Mouse (Mus musculus): ENCODE data around the gene Vps13d. TPM values are rescaled to one million over a fixed set of nuclear protein-coding genes. Genes with fewer than 3 reads are reported as not detected.

The Vps13d gene
- polyA plus RNA-seq, 1 experiment = 23.5 TPM

DNA sequence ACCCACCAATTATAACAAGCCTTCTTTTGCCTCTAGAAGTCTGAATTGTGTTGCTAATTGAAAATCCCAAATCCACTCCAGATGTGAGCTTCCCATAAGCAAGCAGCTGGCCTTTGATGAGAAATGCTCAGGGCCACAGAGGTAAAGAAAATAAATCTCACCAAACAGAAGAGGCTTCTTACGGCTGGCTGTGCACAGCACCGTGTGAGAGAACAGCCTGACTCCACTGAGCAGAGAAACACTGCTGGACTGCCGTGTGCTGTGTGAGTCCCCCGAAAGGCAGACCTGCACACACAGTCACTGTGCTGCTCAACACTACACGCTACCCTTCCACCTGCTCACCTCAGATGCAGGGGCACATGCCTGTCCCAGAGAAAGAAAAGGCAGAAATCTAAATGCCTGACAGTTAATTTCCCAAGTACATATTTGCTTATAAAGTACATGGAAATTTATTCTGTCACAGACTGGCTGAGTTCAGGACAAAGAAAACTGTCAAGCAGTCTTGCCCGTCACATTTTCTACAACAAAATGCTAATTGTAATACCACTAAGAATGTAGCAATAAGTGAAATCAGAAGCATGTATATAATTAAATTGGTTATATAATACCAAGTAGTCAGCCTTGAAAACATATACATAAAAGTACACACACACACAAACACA, 127.7 kb downstream of the Vps13d start:
- H3K36me3 ChIP-seq (ENCODE audit: control insufficient read depth, insufficient read depth, low read length) = peaks cover 71% of the 10 kb centered on the region
- H3K27me3 ChIP-seq (ENCODE audit: control insufficient read depth, insufficient read depth, low read length) = no peaks in the 10 kb centered on the region
- no peaks in the 10 kb centered on the region for H3K4me1 ChIP-seq (replicated peaks; ENCODE audit: control insufficient read depth, insufficient read depth, low read length)
- H3K27ac ChIP-seq (ENCODE audit: control insufficient read depth, insufficient read depth, low read length) = no peak overlapping the region
- no peak for DNase-seq
- no peak overlapping the region for H3K4me3 ChIP-seq (ENCODE audit: control insufficient read depth, insufficient read depth, low read length)
- 98% methylated on average over 6 of the region's 6 CpGs for WGBS
- TF ChIP-seq POLR2A (IDR thresholded peaks at IDR 0.05; ENCODE audit: control insufficient read depth, extremely low read depth, insufficient read depth, low read length, poor library complexity) (no peak), CTCF (IDR thresholded peaks at IDR 0.05; ENCODE audit: borderline replicate concordance, control insufficient read depth, extremely low read depth, insufficient read depth, low read length, poor library complexity) (no peak)

DNA sequence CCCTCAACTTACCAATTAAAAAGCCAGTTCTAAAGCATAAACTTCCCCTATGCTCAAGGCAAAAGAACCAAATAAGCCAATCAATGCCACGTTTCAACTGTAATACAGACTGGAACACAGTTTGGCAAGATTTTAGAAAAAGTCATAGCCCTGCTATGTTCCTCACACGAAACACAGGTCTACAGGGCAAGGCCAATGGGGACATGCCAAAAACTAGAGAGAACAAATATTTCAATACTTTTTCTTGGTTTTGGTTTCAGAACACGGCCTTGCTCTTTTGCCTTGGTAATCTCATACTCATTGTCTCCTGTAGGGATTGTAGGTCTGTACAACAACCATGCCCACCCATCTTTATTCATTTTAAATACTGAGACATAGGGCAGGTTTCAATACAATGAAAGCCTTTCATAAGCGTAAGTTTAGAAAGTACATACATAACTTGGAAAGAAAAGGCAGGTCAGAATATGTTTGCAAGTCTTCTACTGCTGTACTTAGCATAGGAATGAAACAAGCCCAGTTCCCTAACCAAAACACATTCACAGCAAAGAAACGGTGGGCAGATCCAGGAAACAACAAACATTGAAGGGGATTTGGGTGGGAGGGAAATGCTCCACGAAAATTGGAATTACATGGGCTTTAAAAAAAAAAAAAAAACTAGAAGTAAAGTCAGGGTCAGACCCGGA, 128.3 kb downstream of the Vps13d start:
- no peaks in the 10 kb centered on the region for H3K4me1 ChIP-seq (replicated peaks; ENCODE audit: control insufficient read depth, insufficient read depth, low read length)
- no peak overlapping the region for H3K27ac ChIP-seq (ENCODE audit: control insufficient read depth, insufficient read depth, low read length)
- 95% methylated on average over 7 of the region's 7 CpGs for WGBS
- no peak for DNase-seq
- peaks cover 71% of the 10 kb centered on the region for H3K36me3 ChIP-seq (ENCODE audit: control insufficient read depth, insufficient read depth, low read length)
- no peak overlapping the region for H3K4me3 ChIP-seq (ENCODE audit: control insufficient read depth, insufficient read depth, low read length)
- TF ChIP-seq POLR2A (IDR thresholded peaks at IDR 0.05; ENCODE audit: control insufficient read depth, extremely low read depth, insufficient read depth, low read length, poor library complexity) = no peak
- no peak for TF ChIP-seq CTCF (IDR thresholded peaks at IDR 0.05; ENCODE audit: borderline replicate concordance, control insufficient read depth, extremely low read depth, insufficient read depth, low read length, poor library complexity)
- no peaks in the 10 kb centered on the region for H3K27me3 ChIP-seq (ENCODE audit: control insufficient read depth, insufficient read depth, low read length)

DNA sequence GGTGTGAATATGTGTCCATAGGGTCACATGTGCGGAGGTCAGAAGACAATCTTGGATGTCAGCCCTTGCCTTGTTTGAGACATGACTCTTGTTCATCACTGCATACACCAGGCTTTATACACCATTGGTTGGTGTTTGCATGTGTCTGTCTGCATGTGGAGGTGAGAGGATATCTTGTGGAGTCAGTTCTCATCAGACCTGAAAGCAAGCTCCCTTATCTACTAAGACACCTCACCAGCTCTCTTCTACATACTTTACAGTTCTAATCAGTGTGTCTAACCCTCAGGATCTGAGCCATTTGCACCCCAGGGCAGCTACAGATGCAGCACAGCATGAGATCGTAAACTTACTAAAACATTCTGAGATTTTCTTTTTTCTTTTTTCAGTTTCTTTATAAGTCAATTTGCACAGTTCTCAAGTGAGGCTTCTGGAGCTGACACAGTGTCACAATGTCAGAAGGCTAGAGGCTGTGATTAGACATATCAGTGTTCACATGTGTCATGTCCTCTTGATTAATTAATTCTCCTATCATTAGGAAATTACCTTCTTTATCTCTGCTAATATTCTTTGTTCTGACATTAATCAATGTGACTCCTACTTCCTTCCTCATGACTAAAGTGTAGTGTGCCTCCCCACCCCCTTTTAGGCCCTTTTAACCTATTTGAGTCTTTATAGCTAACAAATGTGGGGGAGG, 135.9 kb downstream of the Vps13d start:
- H3K27me3 ChIP-seq (ENCODE audit: control insufficient read depth, insufficient read depth, low read length) = no peaks in the 10 kb centered on the region
- peaks cover 54% of the 10 kb centered on the region for H3K36me3 ChIP-seq (ENCODE audit: control insufficient read depth, insufficient read depth, low read length)
- H3K4me3 ChIP-seq (ENCODE audit: control insufficient read depth, insufficient read depth, low read length) = no peak overlapping the region
- H3K4me1 ChIP-seq (replicated peaks; ENCODE audit: control insufficient read depth, insufficient read depth, low read length) = no peaks in the 10 kb centered on the region
- TF ChIP-seq CTCF (IDR thresholded peaks at IDR 0.05; ENCODE audit: borderline replicate concordance, control insufficient read depth, extremely low read depth, insufficient read depth, low read length, poor library complexity) = no peak
- TF ChIP-seq POLR2A (IDR thresholded peaks at IDR 0.05; ENCODE audit: control insufficient read depth, extremely low read depth, insufficient read depth, low read length, poor library complexity) = no peak
- 98% methylated on average over 2 of the region's 2 CpGs for WGBS
- no peak for DNase-seq
- no peak overlapping the region for H3K27ac ChIP-seq (ENCODE audit: control insufficient read depth, insufficient read depth, low read length)

DNA sequence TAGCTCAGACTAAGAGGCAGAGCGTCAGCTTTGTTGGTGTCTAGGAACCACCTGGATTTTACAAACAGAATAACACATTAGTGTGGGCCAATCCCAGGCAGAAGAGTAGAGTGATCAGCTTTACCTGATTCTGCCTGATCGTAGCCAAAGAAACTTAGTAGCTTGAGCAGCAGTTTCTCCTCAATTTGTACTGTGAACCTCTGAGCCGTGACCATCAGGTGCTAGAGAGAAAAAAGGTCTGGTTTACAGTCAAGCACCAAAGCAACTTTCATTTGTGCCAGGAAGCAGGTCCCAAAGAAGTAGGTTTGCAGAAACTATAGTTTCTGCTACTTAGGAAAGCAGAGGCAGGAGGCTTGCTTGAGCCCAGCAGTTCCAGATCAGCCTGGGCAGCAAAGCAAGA, 138.5 kb downstream of the Vps13d start:
- Histone ChIP-seq H3K36me3 (ENCODE audit: control insufficient read depth, insufficient read depth, low read length) (peaks cover 32% of the 10 kb centered on the region), H3K4me3 (ENCODE audit: control insufficient read depth, insufficient read depth, low read length) (no peak overlapping the region), H3K4me1 (replicated peaks; ENCODE audit: control insufficient read depth, insufficient read depth, low read length) (no peaks in the 10 kb centered on the region), H3K27me3 (ENCODE audit: control insufficient read depth, insufficient read depth, low read length) (no peaks in the 10 kb centered on the region), H3K27ac (ENCODE audit: control insufficient read depth, insufficient read depth, low read length) (no peak overlapping the region)
- no peak for DNase-seq
- no peak for TF ChIP-seq POLR2A (IDR thresholded peaks at IDR 0.05; ENCODE audit: control insufficient read depth, extremely low read depth, insufficient read depth, low read length, poor library complexity)
- no peak for TF ChIP-seq CTCF (IDR thresholded peaks at IDR 0.05; ENCODE audit: borderline replicate concordance, control insufficient read depth, extremely low read depth, insufficient read depth, low read length, poor library complexity)
- WGBS = 92% methylated on average over 3 of the region's 3 CpGs

DNA sequence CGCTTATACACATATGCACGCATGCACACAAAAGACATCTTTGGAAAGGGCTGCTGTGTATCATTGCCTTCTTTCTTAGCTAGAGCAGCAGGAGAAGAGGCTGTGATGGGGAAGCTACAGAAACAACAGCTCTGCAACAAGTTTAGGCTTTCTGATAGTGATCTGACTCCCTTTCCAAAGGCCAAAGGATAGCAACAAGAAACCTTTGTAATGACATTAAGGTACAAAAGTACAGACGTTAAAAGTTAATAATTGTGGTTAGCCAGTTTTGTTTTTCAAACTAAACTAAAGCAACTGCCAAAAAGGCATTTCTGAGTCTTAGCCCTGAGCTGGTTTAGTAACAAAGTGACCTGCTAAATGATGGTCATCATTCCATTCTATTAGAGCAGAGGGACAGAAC, 139.0 kb downstream of the Vps13d start:
- no peak for DNase-seq
- H3K4me1 ChIP-seq (replicated peaks; ENCODE audit: control insufficient read depth, insufficient read depth, low read length) = no peaks in the 10 kb centered on the region
- no peak overlapping the region for H3K27ac ChIP-seq (ENCODE audit: control insufficient read depth, insufficient read depth, low read length)
- H3K36me3 ChIP-seq (ENCODE audit: control insufficient read depth, insufficient read depth, low read length) = peaks cover 27% of the 10 kb centered on the region
- H3K4me3 ChIP-seq (ENCODE audit: control insufficient read depth, insufficient read depth, low read length) = no peak overlapping the region
- no peak for TF ChIP-seq POLR2A (IDR thresholded peaks at IDR 0.05; ENCODE audit: control insufficient read depth, extremely low read depth, insufficient read depth, low read length, poor library complexity)
- no peak for TF ChIP-seq CTCF (IDR thresholded peaks at IDR 0.05; ENCODE audit: borderline replicate concordance, control insufficient read depth, extremely low read depth, insufficient read depth, low read length, poor library complexity)
- no peaks in the 10 kb centered on the region for H3K27me3 ChIP-seq (ENCODE audit: control insufficient read depth, insufficient read depth, low read length)
- 96% methylated on average over 3 of the region's 3 CpGs for WGBS

DNA sequence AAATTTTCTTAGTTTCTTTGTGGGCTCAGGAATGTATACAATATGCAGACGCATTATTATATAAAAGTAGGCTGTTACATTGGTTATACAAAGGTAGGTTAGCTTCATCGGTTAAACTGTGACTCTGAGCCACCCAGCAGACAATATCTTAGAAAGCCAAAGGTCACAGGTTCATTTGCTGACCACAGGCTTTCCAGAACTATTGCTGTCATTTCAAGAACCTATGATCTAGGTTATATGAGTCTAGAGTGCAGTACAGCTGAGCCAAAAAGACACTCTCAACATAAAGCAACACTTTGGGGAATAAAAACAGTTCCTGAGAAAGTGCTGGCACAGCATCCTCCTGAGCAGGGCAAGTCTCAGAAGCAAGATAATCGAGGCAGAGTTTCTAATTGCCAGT, 140.4 kb downstream of the Vps13d start:
- 85% methylated on average over 3 of the region's 3 CpGs for WGBS
- peaks cover 2% of the 10 kb centered on the region for H3K4me1 ChIP-seq (replicated peaks; ENCODE audit: control insufficient read depth, insufficient read depth, low read length)
- peaks cover 23% of the 10 kb centered on the region for H3K36me3 ChIP-seq (ENCODE audit: control insufficient read depth, insufficient read depth, low read length)
- no peak overlapping the region for H3K4me3 ChIP-seq (ENCODE audit: control insufficient read depth, insufficient read depth, low read length)
- H3K27me3 ChIP-seq (ENCODE audit: control insufficient read depth, insufficient read depth, low read length) = no peaks in the 10 kb centered on the region
- no peak for DNase-seq
- TF ChIP-seq CTCF (IDR thresholded peaks at IDR 0.05; ENCODE audit: borderline replicate concordance, control insufficient read depth, extremely low read depth, insufficient read depth, low read length, poor library complexity) (no peak), POLR2A (IDR thresholded peaks at IDR 0.05; ENCODE audit: control insufficient read depth, extremely low read depth, insufficient read depth, low read length, poor library complexity) (no peak)
- no peak overlapping the region for H3K27ac ChIP-seq (ENCODE audit: control insufficient read depth, insufficient read depth, low read length)
